Mouse (Mus musculus): ENCODE measurements around the gene Pogz. TPM values are rescaled to one million over a fixed set of nuclear protein-coding genes. Genes with fewer than 3 reads are reported as not detected.

Pogz gene
- polyA plus RNA-seq, 1 experiment = 69.6 TPM

DNA sequence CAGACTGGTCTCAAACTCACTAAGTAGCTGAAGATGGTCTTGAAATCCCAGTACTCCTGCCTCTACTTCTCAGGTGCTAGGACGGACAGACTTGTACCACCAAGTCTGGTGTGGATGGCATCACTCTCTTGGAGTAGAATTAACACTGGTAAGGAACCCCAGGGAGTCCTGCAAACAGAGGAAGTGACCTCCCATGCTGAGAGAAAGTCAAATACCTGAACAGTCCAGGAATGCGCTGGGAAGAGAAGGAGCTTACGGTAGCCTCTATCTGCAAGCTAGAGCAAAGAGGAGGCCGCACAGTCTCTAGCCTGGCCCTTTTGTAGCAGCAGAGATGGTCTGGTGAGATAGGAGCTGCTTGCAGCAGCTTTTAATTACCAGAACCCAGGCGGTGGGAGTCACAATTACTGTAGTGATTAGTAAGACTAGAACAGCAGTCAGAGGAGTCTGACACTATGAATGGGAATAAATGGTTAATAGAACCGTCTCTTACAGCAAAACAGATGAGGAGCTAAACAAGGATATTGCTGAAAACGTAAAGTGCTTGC lies 41.7 kb upstream of the Pogz start:
- H3K4me1 ChIP-seq (replicated peaks; ENCODE audit: control insufficient read depth, insufficient read depth, low read length) = no peaks in the 10 kb centered on the region
- no peak overlapping the region for H3K27ac ChIP-seq (ENCODE audit: control insufficient read depth, insufficient read depth, low read length)
- TF ChIP-seq POLR2A (IDR thresholded peaks at IDR 0.05; ENCODE audit: control insufficient read depth, extremely low read depth, insufficient read depth, low read length, poor library complexity) = no peak
- DNase-seq = no peak
- no peaks in the 10 kb centered on the region for H3K27me3 ChIP-seq (ENCODE audit: control insufficient read depth, insufficient read depth, low read length)
- WGBS = 91% methylated on average over 7 of the region's 7 CpGs
- H3K4me3 ChIP-seq (ENCODE audit: control insufficient read depth, insufficient read depth, low read length) = no peak overlapping the region
- H3K36me3 ChIP-seq (ENCODE audit: control insufficient read depth, insufficient read depth, low read length) = no peaks in the 10 kb centered on the region

DNA sequence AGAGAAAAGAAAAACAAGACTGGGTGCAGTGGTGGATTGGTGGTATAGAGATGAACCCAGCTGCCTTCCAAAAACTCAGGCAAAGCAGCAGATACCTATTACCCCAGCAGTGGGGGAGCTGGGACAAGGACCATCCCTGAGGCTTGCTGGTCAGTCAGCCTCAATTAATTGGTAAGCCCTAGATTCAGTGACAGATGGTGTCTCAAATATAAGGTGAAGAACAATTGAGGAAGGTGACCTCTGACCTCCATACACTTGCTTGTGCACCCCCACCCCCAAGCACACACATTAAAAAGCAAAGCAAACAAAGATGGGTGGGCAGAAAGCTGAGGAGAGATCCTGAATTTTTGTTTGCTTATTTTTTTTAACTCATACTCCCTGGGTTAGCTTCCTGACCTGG lies 41.2 kb upstream of the Pogz start:
- H3K27me3 ChIP-seq (ENCODE audit: control insufficient read depth, insufficient read depth, low read length) = no peaks in the 10 kb centered on the region
- no peak overlapping the region for H3K27ac ChIP-seq (ENCODE audit: control insufficient read depth, insufficient read depth, low read length)
- no peak for DNase-seq
- H3K4me3 ChIP-seq (ENCODE audit: control insufficient read depth, insufficient read depth, low read length) = no peak overlapping the region
- TF ChIP-seq POLR2A (IDR thresholded peaks at IDR 0.05; ENCODE audit: control insufficient read depth, extremely low read depth, insufficient read depth, low read length, poor library complexity) (no peak), CTCF (IDR thresholded peaks at IDR 0.05; ENCODE audit: borderline replicate concordance, control insufficient read depth, extremely low read depth, insufficient read depth, low read length, poor library complexity) (no peak)
- no peaks in the 10 kb centered on the region for H3K36me3 ChIP-seq (ENCODE audit: control insufficient read depth, insufficient read depth, low read length)
- H3K4me1 ChIP-seq (replicated peaks; ENCODE audit: control insufficient read depth, insufficient read depth, low read length) = no peaks in the 10 kb centered on the region

DNA sequence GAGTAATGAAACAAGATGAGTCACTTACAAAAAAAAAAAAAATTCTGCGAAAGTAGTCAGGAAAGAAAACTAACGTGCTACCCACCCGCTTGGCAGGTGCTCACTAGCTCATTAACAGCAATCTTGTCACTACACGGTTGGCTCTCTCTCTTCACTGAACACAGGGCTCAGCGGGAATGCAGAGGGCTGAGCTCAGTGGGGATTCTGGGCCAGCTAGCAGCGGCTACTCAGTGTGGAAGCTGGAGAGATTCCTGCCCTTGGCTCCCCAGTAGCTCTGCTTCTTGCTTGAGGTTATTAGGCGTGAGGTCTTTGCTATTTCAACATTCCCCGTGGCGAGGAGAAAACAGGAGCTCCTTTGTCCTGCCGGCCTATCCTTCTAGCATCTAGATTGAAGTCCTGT lies 33.2 kb upstream of the Pogz start:
- 53% methylated on average over 10 of the region's 10 CpGs for WGBS
- no peaks in the 10 kb centered on the region for H3K4me1 ChIP-seq (replicated peaks; ENCODE audit: control insufficient read depth, insufficient read depth, low read length)
- no peaks in the 10 kb centered on the region for H3K27me3 ChIP-seq (ENCODE audit: control insufficient read depth, insufficient read depth, low read length)
- no peak for DNase-seq
- H3K36me3 ChIP-seq (ENCODE audit: control insufficient read depth, insufficient read depth, low read length) = no peaks in the 10 kb centered on the region
- TF ChIP-seq POLR2A (IDR thresholded peaks at IDR 0.05; ENCODE audit: control insufficient read depth, extremely low read depth, insufficient read depth, low read length, poor library complexity) (no peak), CTCF (IDR thresholded peaks at IDR 0.05; ENCODE audit: borderline replicate concordance, control insufficient read depth, extremely low read depth, insufficient read depth, low read length, poor library complexity) (no peak)
- no peak overlapping the region for H3K4me3 ChIP-seq (ENCODE audit: control insufficient read depth, insufficient read depth, low read length)
- H3K27ac ChIP-seq (ENCODE audit: control insufficient read depth, insufficient read depth, low read length) = no peak overlapping the region

DNA sequence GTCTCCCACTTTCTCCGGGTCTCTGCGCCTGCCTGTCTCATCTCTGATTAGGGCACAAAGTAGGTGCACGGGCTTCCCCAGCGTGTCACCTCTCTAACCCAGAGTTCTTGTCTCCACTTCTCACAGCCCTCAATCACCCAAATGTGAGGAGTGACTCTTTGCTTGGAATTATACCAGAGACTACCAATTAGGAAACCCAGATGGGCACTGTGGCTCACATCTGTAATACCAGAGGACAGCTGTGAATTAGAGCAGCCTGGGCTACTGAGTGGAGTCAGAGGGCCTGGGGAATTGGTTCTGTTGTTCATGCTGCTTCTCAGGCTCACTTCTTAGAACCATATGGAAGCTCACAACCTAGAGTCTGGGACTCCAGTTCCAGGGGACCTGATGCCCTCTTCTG lies 32.4 kb upstream of the Pogz start:
- no peak for TF ChIP-seq POLR2A (IDR thresholded peaks at IDR 0.05; ENCODE audit: control insufficient read depth, extremely low read depth, insufficient read depth, low read length, poor library complexity)
- TF ChIP-seq CTCF (IDR thresholded peaks at IDR 0.05; ENCODE audit: borderline replicate concordance, control insufficient read depth, extremely low read depth, insufficient read depth, low read length, poor library complexity) = no peak
- no peak overlapping the region for H3K27ac ChIP-seq (ENCODE audit: control insufficient read depth, insufficient read depth, low read length)
- no peaks in the 10 kb centered on the region for H3K4me1 ChIP-seq (replicated peaks; ENCODE audit: control insufficient read depth, insufficient read depth, low read length)
- WGBS = 96% methylated on average over 4 of the region's 4 CpGs
- H3K4me3 ChIP-seq (ENCODE audit: control insufficient read depth, insufficient read depth, low read length) = no peak overlapping the region
- no peaks in the 10 kb centered on the region for H3K36me3 ChIP-seq (ENCODE audit: control insufficient read depth, insufficient read depth, low read length)
- DNase-seq = no peak
- no peaks in the 10 kb centered on the region for H3K27me3 ChIP-seq (ENCODE audit: control insufficient read depth, insufficient read depth, low read length)

DNA sequence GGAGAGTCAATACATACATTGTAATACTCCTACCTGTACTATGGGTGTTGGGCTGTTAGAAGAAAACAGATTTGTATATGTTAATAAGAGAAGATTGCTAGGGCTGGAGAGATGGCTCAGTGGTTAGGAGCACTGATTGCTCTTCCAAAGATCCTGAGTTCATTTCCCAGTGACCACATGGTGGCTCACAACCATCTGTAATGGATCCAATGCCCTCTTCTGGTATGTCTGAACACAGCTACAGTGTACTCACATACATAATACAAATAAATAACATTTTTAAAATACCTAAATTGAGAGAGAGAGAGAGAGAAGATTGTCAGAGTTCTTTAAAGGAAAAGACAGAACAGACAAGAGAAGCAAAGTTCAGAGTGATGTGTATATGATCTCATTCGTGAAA lies 29.1 kb upstream of the Pogz start:
- no peak overlapping the region for H3K27ac ChIP-seq (ENCODE audit: control insufficient read depth, insufficient read depth, low read length)
- no peaks in the 10 kb centered on the region for H3K36me3 ChIP-seq (ENCODE audit: control insufficient read depth, insufficient read depth, low read length)
- TF ChIP-seq CTCF (IDR thresholded peaks at IDR 0.05; ENCODE audit: borderline replicate concordance, control insufficient read depth, extremely low read depth, insufficient read depth, low read length, poor library complexity) (no peak), POLR2A (IDR thresholded peaks at IDR 0.05; ENCODE audit: control insufficient read depth, extremely low read depth, insufficient read depth, low read length, poor library complexity) (no peak)
- H3K4me1 ChIP-seq (replicated peaks; ENCODE audit: control insufficient read depth, insufficient read depth, low read length) = no peaks in the 10 kb centered on the region
- 90% methylated on average over 1 of the region's 1 CpGs for WGBS
- H3K4me3 ChIP-seq (ENCODE audit: control insufficient read depth, insufficient read depth, low read length) = no peak overlapping the region
- H3K27me3 ChIP-seq (ENCODE audit: control insufficient read depth, insufficient read depth, low read length) = no peaks in the 10 kb centered on the region
- DNase-seq = no peak

DNA sequence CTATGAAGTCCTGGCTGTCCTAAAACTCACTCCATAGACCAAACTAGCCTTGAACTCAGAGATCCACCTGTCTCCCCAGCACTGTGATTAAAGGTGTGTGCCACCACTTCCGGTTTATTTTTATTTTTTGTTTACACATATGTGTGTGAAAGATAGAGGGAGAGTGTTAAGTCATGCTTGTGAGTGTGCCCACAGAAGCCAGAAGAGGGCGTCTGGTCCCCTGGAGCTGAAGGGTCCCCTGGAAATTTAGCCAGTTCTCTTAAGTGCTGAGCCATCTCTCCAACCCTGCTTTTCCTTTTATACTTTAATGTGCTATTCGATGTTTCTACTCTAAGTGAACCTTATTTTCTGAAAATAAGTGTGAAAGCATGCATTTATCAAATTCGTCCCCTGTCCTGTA lies 25.7 kb upstream of the Pogz start:
- no peak for TF ChIP-seq POLR2A (IDR thresholded peaks at IDR 0.05; ENCODE audit: control insufficient read depth, extremely low read depth, insufficient read depth, low read length, poor library complexity)
- no peak for TF ChIP-seq CTCF (IDR thresholded peaks at IDR 0.05; ENCODE audit: borderline replicate concordance, control insufficient read depth, extremely low read depth, insufficient read depth, low read length, poor library complexity)
- WGBS = 26% methylated on average over 4 of the region's 4 CpGs
- Histone ChIP-seq H3K4me1 (replicated peaks; ENCODE audit: control insufficient read depth, insufficient read depth, low read length) (no peaks in the 10 kb centered on the region), H3K4me3 (ENCODE audit: control insufficient read depth, insufficient read depth, low read length) (no peak overlapping the region), H3K27me3 (ENCODE audit: control insufficient read depth, insufficient read depth, low read length) (no peaks in the 10 kb centered on the region), H3K36me3 (ENCODE audit: control insufficient read depth, insufficient read depth, low read length) (no peaks in the 10 kb centered on the region), H3K27ac (ENCODE audit: control insufficient read depth, insufficient read depth, low read length) (no peak overlapping the region)
- peak; percentile 26 for DNase-seq

DNA sequence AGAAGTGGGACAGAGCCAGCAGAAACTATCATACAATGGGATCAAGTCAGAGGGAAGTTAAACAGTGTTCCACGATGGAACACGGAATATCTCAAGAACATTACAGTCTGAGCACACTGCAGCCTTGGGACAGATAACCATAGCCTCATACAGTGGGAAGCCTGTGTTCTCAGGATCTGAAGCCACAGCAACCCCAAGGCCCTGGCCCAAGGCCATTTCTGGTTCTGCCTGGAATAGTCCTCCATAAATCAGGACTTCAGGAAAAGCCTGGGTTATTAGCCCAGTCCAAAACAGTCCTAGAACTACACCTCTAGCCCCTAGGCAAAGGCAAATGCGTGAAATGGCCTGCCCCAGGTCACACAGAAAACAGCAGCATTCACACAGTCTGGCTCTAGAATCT lies 23.7 kb upstream of the Pogz start:
- H3K27ac ChIP-seq (ENCODE audit: control insufficient read depth, insufficient read depth, low read length) = no peak overlapping the region
- WGBS = 96% methylated on average over 3 of the region's 3 CpGs
- H3K36me3 ChIP-seq (ENCODE audit: control insufficient read depth, insufficient read depth, low read length) = no peaks in the 10 kb centered on the region
- no peak for DNase-seq
- H3K4me3 ChIP-seq (ENCODE audit: control insufficient read depth, insufficient read depth, low read length) = no peak overlapping the region
- no peaks in the 10 kb centered on the region for H3K4me1 ChIP-seq (replicated peaks; ENCODE audit: control insufficient read depth, insufficient read depth, low read length)
- TF ChIP-seq POLR2A (IDR thresholded peaks at IDR 0.05; ENCODE audit: control insufficient read depth, extremely low read depth, insufficient read depth, low read length, poor library complexity) (no peak), CTCF (IDR thresholded peaks at IDR 0.05; ENCODE audit: borderline replicate concordance, control insufficient read depth, extremely low read depth, insufficient read depth, low read length, poor library complexity) (no peak)
- H3K27me3 ChIP-seq (ENCODE audit: control insufficient read depth, insufficient read depth, low read length) = no peaks in the 10 kb centered on the region
